Mouse (Mus musculus) layer of hippocampus, adult 9-10 months (tissue): Measurements from ENCODE around the gene Tiam2.
"Not testable (repeated sequence)": the region's sequence is repeated elsewhere in the genome, so short reads cannot be mapped to it uniquely, and the experiment has no call there.

Experiments
- DNase-seq: peaks from one replicate; pipeline ENCODE4 v3.0.0; 2022; ENCODE audit warnings: low spot score

Gene Tiam2

GRCm38 (mm10) chr17:3344872-3345271 lies 18.5 kb downstream of the Tiam2 start:
- no peak for DNase-seq

GRCm38 (mm10) chr17:3345276-3345885 lies 19.0 kb downstream of the Tiam2 start:
- no peak for DNase-seq

- DNase-seq = no peak
Observed at GRCm38 (mm10) chr17:3347800-3348199, 21.4 kb downstream of the Tiam2 start.

GRCm38 (mm10) chr17:3349331-3349730 lies 23.0 kb downstream of the Tiam2 start:
- no peak for DNase-seq

- no peak for DNase-seq
Observed at GRCm38 (mm10) chr17:3349939-3350338, 23.6 kb downstream of the Tiam2 start.

- DNase-seq = no peak
Observed at GRCm38 (mm10) chr17:3350405-3350804, 24.0 kb downstream of the Tiam2 start.

GRCm38 (mm10) chr17:3351668-3352067 lies 25.3 kb downstream of the Tiam2 start:
- DNase-seq = no peak

- not testable (repeated sequence) for DNase-seq
Observed at GRCm38 (mm10) chr17:3353141-3353540, 26.8 kb downstream of the Tiam2 start.

- DNase-seq = no peak
Observed at GRCm38 (mm10) chr17:3354856-3355255, 28.5 kb downstream of the Tiam2 start.

- DNase-seq = no peak
Observed at GRCm38 (mm10) chr17:3356633-3357365, 30.4 kb downstream of the Tiam2 start.

- no peak for DNase-seq
Observed at GRCm38 (mm10) chr17:3360236-3360635, 33.9 kb downstream of the Tiam2 start.

- no peak for DNase-seq
Observed at GRCm38 (mm10) chr17:3361751-3362150, 35.4 kb downstream of the Tiam2 start.

GRCm38 (mm10) chr17:3363216-3363615 lies 36.8 kb downstream of the Tiam2 start:
- DNase-seq = no peak

- DNase-seq = no peak
Observed at GRCm38 (mm10) chr17:3366741-3367140, 40.4 kb downstream of the Tiam2 start.

GRCm38 (mm10) chr17:3368386-3368785 lies 42.0 kb downstream of the Tiam2 start:
- DNase-seq = no peak

- DNase-seq = no peak
Observed at GRCm38 (mm10) chr17:3369631-3370030, 43.3 kb downstream of the Tiam2 start.

- DNase-seq = no peak
Observed at GRCm38 (mm10) chr17:3378606-3379005, 52.2 kb downstream of the Tiam2 start.

GRCm38 (mm10) chr17:3379753-3380588 lies 53.6 kb downstream of the Tiam2 start:
- no peak for DNase-seq

GRCm38 (mm10) chr17:3385391-3385790 lies 59.0 kb downstream of the Tiam2 start:
- DNase-seq = no peak

- DNase-seq = no peak
Observed at GRCm38 (mm10) chr17:3387819-3388218, 61.4 kb downstream of the Tiam2 start.

- DNase-seq = no peak
Observed at GRCm38 (mm10) chr17:3389741-3390140, 63.4 kb downstream of the Tiam2 start.

- DNase-seq = no peak
Observed at GRCm38 (mm10) chr17:3393981-3394380, 67.6 kb downstream of the Tiam2 start.

GRCm38 (mm10) chr17:3394985-3395384 lies 68.6 kb downstream of the Tiam2 start:
- no peak for DNase-seq
